Mouse (Mus musculus): ENCODE measurements at regions not wholly inside any gene's neighbourhood (a gene's known extent, or its start where the extent isn't known, plus 50 kb on each side); places are given as distances from the start of the nearest gene placed in this dataset.
"Not testable (repeated sequence)": the region's sequence is repeated elsewhere in the genome, so short reads cannot be mapped to it uniquely, and the experiment has no call there.

GRCm38 (mm10) chr12:97061352-97061895, 1197.8 kb downstream of the Galc start:
- H3K4me3 ChIP-seq (replicated peaks); H3K9ac ChIP-seq; H3K27me3 ChIP-seq; H3K4me2 ChIP-seq (replicated peaks); H3K9me3 ChIP-seq (replicated peaks); H3K27ac ChIP-seq (replicated peaks); H3K4me1 ChIP-seq; H3K36me3 ChIP-seq: not testable (repeated sequence)
- peak; percentile 100 for ATAC-seq (ENCODE audit: insufficient number of reproducible peaks, low FRiP score, low TSS enrichment, low read depth)
- 81% methylated on average over 11 of the region's 13 CpGs for WGBS

GRCm38 (mm10) chr12:97047674-97048073, 1211.6 kb downstream of the Galc start:
- H3K9ac ChIP-seq: no peak overlapping the region
- H3K9me3 ChIP-seq (replicated peaks): no peaks in the 10 kb centered on the region
- H3K4me1 ChIP-seq: no peaks in the 10 kb centered on the region
- no peak overlapping the region for H3K4me2 ChIP-seq (replicated peaks)
- no peak overlapping the region for H3K4me3 ChIP-seq (replicated peaks)
- no peak overlapping the region for H3K27ac ChIP-seq (replicated peaks)
- ATAC-seq (ENCODE audit: insufficient number of reproducible peaks, low FRiP score, low TSS enrichment, low read depth): no peak
- H3K27me3 ChIP-seq: no peaks in the 10 kb centered on the region
- H3K36me3 ChIP-seq: no peaks in the 10 kb centered on the region
- 36% methylated on average over 2 of the region's 2 CpGs for WGBS

Data from embryonic facial prominence, embryonic 15.5 days (tissue).